21 mouse cellular contexts compared by ENCODE assay signal in the genomic region with DNA sequence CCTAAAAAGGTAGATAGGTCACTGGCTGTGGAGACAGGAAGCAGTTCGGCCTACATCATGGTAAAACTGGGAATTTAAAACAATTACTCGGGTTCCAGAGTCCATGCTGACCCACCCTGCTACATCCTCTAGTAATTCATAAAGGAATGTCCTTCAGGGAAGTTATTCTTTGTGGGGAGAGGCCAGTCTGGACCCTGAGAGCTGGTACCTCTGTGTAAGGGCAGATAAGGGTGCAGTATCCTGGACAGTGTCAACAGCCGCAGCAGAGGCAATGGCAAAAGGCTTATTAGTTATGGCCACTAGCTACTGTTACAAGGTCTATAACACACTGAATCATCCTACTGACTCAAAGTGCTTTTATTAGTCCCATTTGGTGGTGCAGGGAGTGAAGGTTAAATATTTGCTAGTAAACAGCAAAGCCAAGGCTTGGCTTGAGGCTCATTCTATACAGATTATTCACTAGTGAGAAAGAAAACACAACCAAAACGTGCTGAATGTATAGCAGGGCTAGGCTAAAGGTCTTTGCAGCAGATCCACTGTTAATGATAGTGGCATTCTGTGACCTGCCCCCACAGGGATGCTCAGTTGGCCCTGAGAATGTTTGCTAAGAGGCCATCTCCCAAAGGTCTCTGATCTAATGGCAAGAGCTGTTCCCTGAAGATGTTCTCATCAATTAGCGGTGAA. TPM values are rescaled to one million over a fixed set of nuclear protein-coding genes. Genes with fewer than 3 reads are reported as not detected.
"Had no signal": no experiment of that assay in that cellular context is flagged by ENCODE, and none has a peak within 500 bp of the region (broad histone marks: within the 10 kb centered on the region; RNA-seq: fewer than 3 reads in every experiment).

No protein-coding gene starts in this region.

- DNase-seq: kidney, adult 9 months; kidney, postnatal 14 days; layer of hippocampus, postnatal 36 days; left cerebral cortex, postnatal 4 days; liver, postnatal 0 days; lung, embryonic 14.5 days; right cerebral cortex, postnatal 25 days; spleen, adult 18-20 months; thymus, adult 18-20 months; thymus, postnatal 36 days had no signal

- H3K4me3 ChIP-seq: limb, embryonic 12.5 days; limb, embryonic 15.5 days; midbrain, embryonic 12.5 days; midbrain, embryonic 15.5 days; neural tube, embryonic 13.5 days had no signal

- H3K4me2 ChIP-seq: limb, embryonic 12.5 days; limb, embryonic 15.5 days; liver, embryonic 11.5 days; lung, embryonic 14.5 days; midbrain, embryonic 12.5 days; midbrain, embryonic 15.5 days; neural tube, embryonic 13.5 days had no signal

- ATAC-seq: liver, postnatal 0 days; lung, postnatal 0 days; midbrain, embryonic 15.5 days had no signal

- H3K9ac ChIP-seq: limb, embryonic 12.5 days; limb, embryonic 15.5 days; liver, embryonic 14.5 days; liver, postnatal 0 days; lung, embryonic 14.5 days; midbrain, embryonic 12.5 days; midbrain, embryonic 15.5 days; neural tube, embryonic 13.5 days had no signal

- H3K4me1 ChIP-seq: limb, embryonic 12.5 days; limb, embryonic 15.5 days; midbrain, embryonic 12.5 days; neural tube, embryonic 13.5 days had no signal

- H3K9me3 ChIP-seq: limb, embryonic 12.5 days; limb, embryonic 15.5 days; midbrain, embryonic 12.5 days; midbrain, embryonic 15.5 days; neural tube, embryonic 13.5 days had no signal

- H3K27ac ChIP-seq: limb, embryonic 12.5 days; limb, embryonic 15.5 days; liver, embryonic 14.5 days; macrophage; midbrain, embryonic 12.5 days; midbrain, embryonic 15.5 days; neural tube, embryonic 13.5 days had no signal

- H3K27me3 ChIP-seq: limb, embryonic 12.5 days; limb, embryonic 15.5 days; midbrain, embryonic 12.5 days; midbrain, embryonic 15.5 days; neural tube, embryonic 13.5 days had no signal

RNA-seq across cellular contexts. Expression of a gene that starts 59.8 kb away (rescaled TPM):
- total RNA-seq: megakaryocyte, adult 5-6 weeks; neutrophil, adult 5-6 weeks had no signal
- polyA plus RNA-seq: liver, embryonic 14.5 days; lung, embryonic 14.5 days; macrophage had no signal
